Mouse (Mus musculus) layer of hippocampus, postnatal 25 days (tissue): ENCODE measurements around the gene Tcstv1. TPM values are rescaled to one million over a fixed set of nuclear protein-coding genes. Genes with fewer than 3 reads are reported as not detected.
"Not testable (repeated sequence)": the region's sequence is repeated elsewhere in the genome, so short reads cannot be mapped to it uniquely, and the experiment has no call there.

Source experiments
- DNase-seq, 2 experiments: peaks; one replicate each; pipeline ENCODE4 v3.0.0; 2022; ENCODE audit warnings: mixed read lengths in 2 of 2, low spot score in 1 of 2; ENCODE audit errors: extremely low spot score in 1 of 2
- total RNA-seq, 2 experiments: library from RNA; stranded (reverse); gene quantifications; 2 replicates each; pipeline ENCODE4 v1.2.3; 2021

The Tcstv1 gene
- total RNA-seq: not detected

DNA sequence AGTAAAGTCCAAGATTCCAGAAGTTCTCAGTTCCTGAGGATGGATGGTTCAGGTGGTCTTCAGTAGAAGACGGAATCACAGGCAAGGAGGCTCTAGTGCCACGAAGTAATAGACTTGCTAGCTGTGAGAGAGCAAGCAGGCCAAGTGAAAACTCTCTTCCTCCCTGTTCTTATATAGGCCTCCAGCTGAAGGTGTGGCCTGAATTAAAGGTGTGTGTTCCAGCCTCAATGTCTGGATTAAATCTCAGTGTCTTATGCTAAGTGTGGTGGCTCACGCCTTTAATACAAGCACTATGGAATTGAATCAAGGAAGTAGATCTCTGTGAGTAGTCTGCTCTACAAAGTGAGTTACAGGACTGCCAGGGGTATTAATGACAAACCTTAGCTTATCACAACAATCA lies at the start of gene Tcstv1:
Tcstv1 (minus strand) TSS at position 101 of the 400 bp plus-strand sequence.
- not testable (repeated sequence) for DNase-seq

- not testable (repeated sequence) for DNase-seq
Observed at GRCm38 (mm10) chr13:119929172-119929571, 34.6 kb upstream of the Tcstv1 start, which contains the start of gene Gm21761. Gm21761 (minus strand) TSS chr13:119929272.

- not testable (repeated sequence) for DNase-seq
Observed at GRCm38 (mm10) chr13:119924597-119925340, 30.2 kb upstream of the Tcstv1 start.

- DNase-seq: not testable (repeated sequence)
Observed at GRCm38 (mm10) chr13:119916966-119917722, 22.6 kb upstream of the Tcstv1 start.

DNA sequence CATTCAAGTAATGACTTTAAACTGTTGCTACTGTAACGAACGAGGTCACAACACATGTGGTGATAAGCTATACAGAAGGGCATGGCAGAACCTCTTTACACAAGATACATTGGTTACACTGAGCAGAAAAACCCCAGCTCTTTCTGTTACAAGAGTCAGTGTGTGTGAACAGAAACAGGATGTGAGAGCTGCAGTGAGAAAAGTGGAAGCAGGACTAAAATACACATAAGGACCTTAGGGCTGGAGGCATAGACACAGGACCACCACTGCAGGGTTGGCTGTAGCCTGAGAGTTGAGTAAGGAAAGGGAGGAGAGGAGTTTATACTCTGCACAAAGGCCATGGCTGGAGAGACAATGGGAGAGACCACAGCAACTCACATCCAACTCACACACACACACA lies 21.9 kb upstream of the Tcstv1 start:
- not testable (repeated sequence) for DNase-seq

- DNase-seq: not testable (repeated sequence)
Observed at GRCm38 (mm10) chr13:119898549-119898948, 4.0 kb upstream of the Tcstv1 start.

DNA sequence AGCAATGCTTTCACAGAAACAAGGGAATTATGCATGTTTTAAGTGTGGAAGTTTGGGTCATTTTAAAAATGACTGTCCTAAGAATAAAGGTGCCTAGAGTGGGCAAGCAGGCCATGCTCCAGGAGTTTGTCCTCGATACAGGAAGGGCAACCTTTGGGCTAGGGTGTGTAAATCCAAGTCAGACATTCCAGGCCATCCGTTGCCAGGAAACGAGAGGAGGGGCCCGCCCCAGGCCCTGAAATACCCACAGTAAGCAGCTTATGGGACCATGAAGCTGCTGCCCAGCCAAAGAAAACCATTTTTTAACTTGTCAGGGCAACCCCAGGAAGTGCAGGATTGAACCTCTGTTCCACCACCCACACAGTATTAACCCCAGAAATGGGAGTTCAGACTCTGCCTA lies 7.7 kb downstream of the Tcstv1 start:
- not testable (repeated sequence) for DNase-seq

GRCm38 (mm10) chr13:119864395-119864999 lies 30.1 kb downstream of the Tcstv1 start:
- DNase-seq: not testable (repeated sequence)

DNA sequence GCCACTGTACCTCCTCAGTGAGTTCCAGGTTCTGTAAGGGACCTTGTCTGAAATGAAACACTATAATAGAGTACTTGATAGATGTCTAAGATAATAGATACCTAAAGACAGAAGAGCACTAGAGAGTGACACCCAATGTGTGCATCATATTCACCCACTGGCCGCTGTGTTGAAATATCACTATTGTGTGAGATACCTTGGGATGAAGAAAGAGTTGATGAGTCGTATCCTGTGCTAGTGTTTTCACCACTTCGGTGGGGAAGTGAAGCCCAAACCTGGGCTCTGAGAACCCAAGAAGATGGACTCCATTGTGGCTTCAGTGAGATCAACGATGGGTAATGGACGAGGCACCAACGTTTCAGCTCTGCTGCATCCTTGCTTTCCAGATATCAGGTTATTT lies 32.2 kb downstream of the Tcstv1 start:
- not testable (repeated sequence) for DNase-seq

Other genes with a start within 250 kb of the Tcstv1 start
- 100 to 1,000 TPM; 267 to 285 TPM for gene Hmgcs1, start 204.4 kb downstream of the Tcstv1 start, total RNA-seq
- gene Nim1k, start 138.9 kb downstream of the Tcstv1 start, total RNA-seq: 10 to 100 TPM; 13.2 to 13.4 TPM
- 10 to 100 TPM; 38.3 to 42.1 TPM for gene Zfp131, start 103.9 kb downstream of the Tcstv1 start, total RNA-seq
- not detected for gene AF067063, start 64.6 kb downstream of the Tcstv1 start, total RNA-seq
- not detected for gene D13Ertd608e, start 58.8 kb downstream of the Tcstv1 start, total RNA-seq
- gene Gm21761, start 34.5 kb upstream of the Tcstv1 start, total RNA-seq: not detected
- not detected for gene B020031M17Rik, start 56.0 kb upstream of the Tcstv1 start, total RNA-seq
- gene Gm36079, start 132.2 kb upstream of the Tcstv1 start, total RNA-seq: not detected
- gene Gm21188, start 157.4 kb upstream of the Tcstv1 start, total RNA-seq: not detected
- gene Gm20767, start 245.5 kb upstream of the Tcstv1 start, total RNA-seq: not detected